Mouse (Mus musculus) hindbrain, embryonic 10.5 days (tissue): ENCODE results near the gene Hnrnpk. TPM values are rescaled to one million over a fixed set of nuclear protein-coding genes. Genes with fewer than 3 reads are reported as not detected.
"Not testable (repeated sequence)": the region's sequence is repeated elsewhere in the genome, so short reads cannot be mapped to it uniquely, and the experiment has no call there.

Experiments
- DNase-seq: peaks from one replicate; pipeline ENCODE4 v3.0.0-alpha.2; 2017; ENCODE audit warnings: low spot score
- H3K27ac ChIP-seq: fragments of 300-500 bp; sonication (generic); 2 replicates; pipeline ENCODE4 v1.5.1; 2016; ENCODE audit warnings: mild to moderate bottlenecking, moderate library complexity
- H3K27me3 ChIP-seq: fragments of 300-500 bp; sonication (generic); 2 replicates; pipeline ENCODE4 v1.6.1; 2016; ENCODE audit warnings: mild to moderate bottlenecking; ENCODE audit not compliant: poor library complexity, insufficient read depth, severe bottlenecking
- H3K36me3 ChIP-seq: fragments of 300-500 bp; sonication (generic); 2 replicates; pipeline ENCODE4 v1.6.1; 2016; ENCODE audit warnings: mild to moderate bottlenecking, moderate library complexity
- H3K4me1 ChIP-seq: fragments of 300-500 bp; sonication (generic); replicated peaks from 2 replicates; pipeline ENCODE4 v1.6.1; 2016; ENCODE audit warnings: mild to moderate bottlenecking
- H3K4me3 ChIP-seq: fragments of 300-500 bp; sonication (generic); 2 replicates; pipeline ENCODE4 v1.5.1; 2016; ENCODE audit warnings: mild to moderate bottlenecking, moderate library complexity
- H3K9me3 ChIP-seq: fragments of 300-500 bp; sonication (generic); 2 replicates; pipeline ENCODE4 v1.6.1; 2016; ENCODE audit warnings: mild to moderate bottlenecking, moderate library complexity
- WGBS: fragments of 180-500 bp; shearing (Covaris S2); methylation state at CpG from one replicate; pipeline ENCODE4 v1.1.7; 2016; 5-methylcytosine and 5-hydroxymethylcytosine counted together
- polyA plus RNA-seq: library from polyadenylated mRNA; unstranded; fragments of >200 nt; fragmentation: Nextera tagmentation; extraction: Ambion mirVana; gene quantifications from 2 replicates; pipeline ENCODE4 v1.2.1, GENCODE M21; 2016

The Hnrnpk gene
- polyA plus RNA-seq, result 1,809 and 2,099 TPM in 2 replicates

GRCm38 (mm10) chr13:58403243-58403642 lies at the start of gene Hnrnpk:
TSS of gene Hnrnpk (minus strand) at chr13:58403343.
- WGBS, result 9% methylated on average over 17 of the region's 17 CpGs
- DNase-seq, H3K27me3 ChIP-seq, H3K9me3 ChIP-seq: not testable (repeated sequence)
- Histone ChIP-seq H3K36me3 (peaks cover 31% of the 10 kb centered on the region), H3K4me3 (peak within 1 kb of the TSS; percentile 98), H3K27ac (peak within 1 kb of the TSS; percentile 100), H3K4me1 (peaks cover 15% of the 10 kb centered on the region; the same call in 1 of the 2 replicates)

GRCm38 (mm10) chr13:58452246-58452645 lies 49.1 kb upstream of the Hnrnpk start:
- H3K4me3 ChIP-seq, result no peak overlapping the region
- H3K9me3 ChIP-seq, result no peaks in the 10 kb centered on the region
- H3K27ac ChIP-seq, result no peak overlapping the region
- no peaks in the 10 kb centered on the region for H3K36me3 ChIP-seq
- no peak for DNase-seq
- H3K4me1 ChIP-seq, result peaks cover 24% of the 10 kb centered on the region
- H3K27me3 ChIP-seq, result peaks cover 47% of the 10 kb centered on the region
- 68% methylated on average over 4 of the region's 4 CpGs for WGBS

GRCm38 (mm10) chr13:58450459-58451182 lies 47.5 kb upstream of the Hnrnpk start:
- DNase-seq, result no peak
- H3K4me3 ChIP-seq, result no peak overlapping the region
- H3K9me3 ChIP-seq, result no peaks in the 10 kb centered on the region
- no peaks in the 10 kb centered on the region for H3K36me3 ChIP-seq
- WGBS, result 69% methylated on average over 22 of the region's 22 CpGs
- H3K27ac ChIP-seq, result no peak overlapping the region
- H3K27me3 ChIP-seq, result peaks cover 47% of the 10 kb centered on the region
- peaks cover 17% of the 10 kb centered on the region for H3K4me1 ChIP-seq

GRCm38 (mm10) chr13:58446541-58446940 lies 43.4 kb upstream of the Hnrnpk start:
- Histone ChIP-seq H3K27me3 (peaks cover 8% of the 10 kb centered on the region; the same call in 1 of the 2 replicates), H3K4me3 (no peak overlapping the region), H3K27ac (no peak overlapping the region), H3K4me1 (peaks cover 8% of the 10 kb centered on the region; the same call in 1 of the 2 replicates), H3K9me3 (no peaks in the 10 kb centered on the region), H3K36me3 (no peaks in the 10 kb centered on the region)
- DNase-seq, result no peak
- 82% methylated on average over 2 of the region's 2 CpGs for WGBS

- Histone ChIP-seq H3K4me3 (no peak overlapping the region), H3K36me3 (no peaks in the 10 kb centered on the region), H3K27me3 (no peaks in the 10 kb centered on the region; the same call in 1 of the 2 replicates), H3K27ac (no peak overlapping the region), H3K4me1 (peaks cover 7% of the 10 kb centered on the region), H3K9me3 (no peaks in the 10 kb centered on the region)
- DNase-seq, result no peak
- WGBS, result 65% methylated on average over 7 of the region's 7 CpGs
Measured at GRCm38 (mm10) chr13:58443787-58444186, 40.6 kb upstream of the Hnrnpk start.

- Histone ChIP-seq H3K27ac (no peak overlapping the region), H3K9me3 (no peaks in the 10 kb centered on the region), H3K4me1 (peaks cover 9% of the 10 kb centered on the region), H3K4me3 (no peak overlapping the region), H3K27me3 (no peaks in the 10 kb centered on the region; the same call in 1 of the 2 replicates), H3K36me3 (no peaks in the 10 kb centered on the region)
- 72% methylated on average over 4 of the region's 4 CpGs for WGBS
- DNase-seq, result no peak
Measured at GRCm38 (mm10) chr13:58443326-58443725, 40.2 kb upstream of the Hnrnpk start.

GRCm38 (mm10) chr13:58439716-58440115 lies 36.6 kb upstream of the Hnrnpk start:
- Histone ChIP-seq H3K27me3 (no peaks in the 10 kb centered on the region), H3K9me3 (no peaks in the 10 kb centered on the region), H3K27ac (no peak overlapping the region), H3K36me3 (no peaks in the 10 kb centered on the region), H3K4me1 (peaks cover 13% of the 10 kb centered on the region), H3K4me3 (no peak overlapping the region)
- WGBS, result 69% methylated on average over 2 of the region's 2 CpGs
- no peak for DNase-seq

GRCm38 (mm10) chr13:58423061-58423660 lies 20.0 kb upstream of the Hnrnpk start:
- no peak overlapping the region for H3K4me3 ChIP-seq
- H3K36me3 ChIP-seq, result no peaks in the 10 kb centered on the region
- no peak for DNase-seq
- no peak overlapping the region for H3K27ac ChIP-seq
- no peaks in the 10 kb centered on the region for H3K9me3 ChIP-seq
- 74% methylated on average over 10 of the region's 10 CpGs for WGBS
- no peaks in the 10 kb centered on the region for H3K27me3 ChIP-seq
- H3K4me1 ChIP-seq, result no peaks in the 10 kb centered on the region

- DNase-seq, result no peak
- no peaks in the 10 kb centered on the region for H3K36me3 ChIP-seq
- WGBS, result 87% methylated on average over 4 of the region's 4 CpGs
- no peak overlapping the region for H3K4me3 ChIP-seq
- no peaks in the 10 kb centered on the region for H3K27me3 ChIP-seq
- H3K27ac ChIP-seq, result no peak overlapping the region
- no peaks in the 10 kb centered on the region for H3K9me3 ChIP-seq
- no peaks in the 10 kb centered on the region for H3K4me1 ChIP-seq
Measured at GRCm38 (mm10) chr13:58422242-58422641, 19.1 kb upstream of the Hnrnpk start.

- H3K4me1 ChIP-seq, result no peaks in the 10 kb centered on the region
- H3K27me3 ChIP-seq, result no peaks in the 10 kb centered on the region
- H3K27ac ChIP-seq, result no peak overlapping the region
- H3K9me3 ChIP-seq, result no peaks in the 10 kb centered on the region
- H3K4me3 ChIP-seq, result no peak overlapping the region
- no peaks in the 10 kb centered on the region for H3K36me3 ChIP-seq
- 79% methylated on average over 4 of the region's 4 CpGs for WGBS
- no peak for DNase-seq
Measured at GRCm38 (mm10) chr13:58421026-58421425, 17.9 kb upstream of the Hnrnpk start.

- Histone ChIP-seq H3K27ac (no peak overlapping the region), H3K27me3 (no peaks in the 10 kb centered on the region), H3K4me1 (no peaks in the 10 kb centered on the region), H3K9me3 (no peaks in the 10 kb centered on the region), H3K4me3 (no peak overlapping the region), H3K36me3 (no peaks in the 10 kb centered on the region)
- WGBS, result 96% methylated on average over 1 of the region's 1 CpGs
- DNase-seq, result no peak
Measured at GRCm38 (mm10) chr13:58419266-58419665, 16.1 kb upstream of the Hnrnpk start.

GRCm38 (mm10) chr13:58418656-58419055 lies 15.5 kb upstream of the Hnrnpk start:
- no peaks in the 10 kb centered on the region for H3K36me3 ChIP-seq
- WGBS, result 83% methylated on average over 4 of the region's 4 CpGs
- DNase-seq, result no peak

GRCm38 (mm10) chr13:58415838-58416237 lies 12.7 kb upstream of the Hnrnpk start:
- H3K27me3 ChIP-seq, result no peaks in the 10 kb centered on the region
- no peak overlapping the region for H3K4me3 ChIP-seq
- DNase-seq, result no peak
- 86% methylated on average over 5 of the region's 5 CpGs for WGBS
- peaks cover 25% of the 10 kb centered on the region for H3K36me3 ChIP-seq
- peaks cover 9% of the 10 kb centered on the region; the same call in 1 of the 2 replicates for H3K9me3 ChIP-seq
- H3K4me1 ChIP-seq, result no peaks in the 10 kb centered on the region
- H3K27ac ChIP-seq, result no peak overlapping the region

More at GRCm38 (mm10) chr13:58418656-58419055, 15.5 kb upstream of the Hnrnpk start:
- no peaks in the 10 kb centered on the region for H3K27me3 ChIP-seq
- H3K4me1 ChIP-seq, result no peaks in the 10 kb centered on the region
- H3K9me3 ChIP-seq, result no peaks in the 10 kb centered on the region
- no peak overlapping the region for H3K4me3 ChIP-seq
- no peak overlapping the region for H3K27ac ChIP-seq
